Mouse (Mus musculus): ENCODE data around the gene Spata3.

GRCm38 (mm10) chr1:86064271-86064991 is 47.8 kb downstream of the Spata3 start, which contains the start of gene Psmd1:
- TF ChIP-seq GATA1 (IDR thresholded peaks at IDR 0.05; ENCODE audit: borderline replicate concordance, low read length) (no peak), FLI1 (IDR thresholded peaks at IDR 0.05; ENCODE audit: low read length) (no peak)
